Mouse (Mus musculus) CH12.LX (cell line): Measurements from ENCODE around the gene Extl2.

Experiments used
- CTCF ChIP-seq, 2 experiments: IDR thresholded peaks in 1 of 2; conservative IDR thresholded peaks in 1 of 2; 2 replicates each; pipeline ENCODE4 v1.5.1; 2011 to 2012; ENCODE audit warnings: low read depth in 2 of 2, low read length in 2 of 2, improper control_type of control experiment in 1 of 2, inconsistent platforms in 1 of 2, mild to moderate bottlenecking in 1 of 2, moderate library complexity in 1 of 2
- RAD21 ChIP-seq: IDR thresholded peaks from 2 replicates; pipeline ENCODE4 v1.6.1; 2011; ENCODE audit warnings: low read depth, mild to moderate bottlenecking, low read length, improper control_type of control experiment, moderate library complexity
- UBTF ChIP-seq: IDR thresholded peaks from 2 replicates; pipeline ENCODE4 v1.6.1; 2012; ENCODE audit warnings: low read depth, mild to moderate bottlenecking, inconsistent platforms, low read length, improper control_type of control experiment, moderate library complexity
- ZNF384 ChIP-seq: IDR thresholded peaks from 2 replicates; pipeline ENCODE4 v1.6.1; 2012; ENCODE audit warnings: low read depth, low read length, improper control_type of control experiment, inconsistent platforms

DNA sequence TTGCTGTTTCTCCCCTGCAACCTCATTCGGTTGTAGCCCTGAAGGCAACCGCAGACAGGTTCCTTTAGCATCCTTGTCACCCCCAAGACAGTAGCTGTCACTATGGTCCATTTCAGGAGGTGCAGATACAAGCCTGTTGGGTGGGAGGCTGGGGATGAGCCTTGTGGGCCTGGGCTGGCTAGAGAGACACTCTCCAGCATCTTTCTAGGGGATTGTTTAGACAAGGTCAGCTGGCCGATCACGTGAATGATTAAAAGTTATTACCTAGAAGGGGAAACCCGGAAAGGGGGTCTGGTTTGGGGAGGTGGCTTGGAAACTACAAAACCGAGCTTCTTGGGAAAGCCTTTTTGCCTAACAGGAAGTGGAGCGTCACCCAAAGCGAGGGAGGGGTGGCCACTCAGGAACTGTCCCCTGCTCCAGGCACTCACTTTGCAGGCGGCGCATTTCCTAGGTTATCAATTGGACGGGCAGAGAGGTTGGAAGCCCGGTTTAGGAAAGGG lies 729 bp downstream of the Extl2 start:
- no peak for TF ChIP-seq CTCF (conservative IDR thresholded peaks at IDR 0.05 in 1 of 2, IDR thresholded peaks at IDR 0.05 in 1 of 2; ENCODE audit: low read depth in 2 of 2, low read length in 2 of 2)
- no peak for TF ChIP-seq RAD21
- no peak for TF ChIP-seq ZNF384
- TF ChIP-seq UBTF, result no peak
